Mouse (Mus musculus) gastrocnemius, adult 8-10 months (tissue): ENCODE measurements around the gene Ldha. TPM values are rescaled to one million over a fixed set of nuclear protein-coding genes. Genes with fewer than 3 reads are reported as not detected.
"Not testable (repeated sequence)": the region's sequence is repeated elsewhere in the genome, so short reads cannot be mapped to it uniquely, and the experiment has no call there.

Experiments
- DNase-seq, 2 experiments: peaks; one replicate each; pipeline ENCODE4 v3.0.0; 2022; ENCODE audit warnings: low spot score in 2 of 2
- total RNA-seq, 4 experiments: library from RNA; stranded (reverse); gene quantifications; 2 replicates each; pipeline ENCODE4 v1.2.4; 2022

Ldha gene
- total RNA-seq, 4 experiments from 2014 or later: 2,911 to 3,222 (median 3,007) TPM

DNA sequence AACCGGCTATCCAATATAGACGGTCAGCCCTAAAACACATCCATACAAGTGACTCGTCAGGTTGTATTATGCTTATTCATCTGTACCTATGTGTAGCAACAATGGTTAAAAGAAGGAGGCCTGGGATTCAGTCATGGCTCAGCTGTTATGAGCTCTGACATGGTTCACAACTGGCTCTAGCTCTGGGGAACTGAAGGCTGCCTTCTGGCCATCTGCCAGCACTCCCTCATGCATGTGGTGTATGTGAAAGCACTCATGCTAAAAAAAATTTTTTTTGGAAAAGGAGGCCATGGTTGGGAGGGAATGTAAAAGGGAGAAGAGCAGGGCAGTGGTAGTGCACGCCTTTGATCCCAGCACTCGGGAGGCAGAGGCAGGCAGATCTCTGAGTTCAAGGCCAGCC, 38.6 kb downstream of the Ldha start:
- DNase-seq: no peak

DNA sequence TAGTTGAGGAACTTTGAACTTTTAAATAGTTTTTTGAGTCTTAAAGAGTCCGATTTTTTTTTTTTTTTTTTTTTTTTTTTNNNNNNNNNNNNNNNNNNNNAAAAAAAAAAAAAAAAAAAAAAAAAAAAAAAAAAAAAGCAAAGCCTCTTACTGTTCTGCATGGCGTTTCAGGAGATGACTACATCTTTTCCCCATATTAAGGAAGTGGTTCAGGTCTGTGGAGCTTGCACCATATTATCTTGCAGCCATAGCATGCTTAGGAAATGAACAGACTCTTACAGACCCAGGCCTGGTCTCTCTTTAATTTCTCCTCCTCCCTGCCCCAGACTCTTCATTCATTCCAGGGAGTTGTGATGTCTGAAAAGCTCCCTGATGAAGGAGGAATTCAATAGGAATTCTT, 39.7 kb downstream of the Ldha start:
- no peak for DNase-seq

DNA sequence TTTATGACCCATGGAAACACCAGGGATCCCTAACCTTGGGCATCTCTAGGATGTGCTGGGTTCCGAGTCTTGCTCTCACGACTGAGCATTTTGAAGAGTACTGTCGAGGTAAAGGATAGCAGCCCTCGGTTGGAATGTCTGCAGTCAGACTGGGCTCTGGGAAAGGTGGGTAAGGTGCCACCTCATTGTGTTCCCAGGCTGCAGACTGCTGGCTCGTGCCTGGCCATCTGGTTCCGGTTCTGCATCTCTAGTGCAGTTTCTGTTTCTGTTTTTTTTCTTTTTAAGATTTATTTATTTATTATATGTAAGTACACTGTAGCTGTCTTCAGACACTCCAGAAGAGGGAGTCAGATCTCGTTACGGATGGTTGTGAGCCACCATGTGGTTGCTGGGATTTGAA, 40.7 kb downstream of the Ldha start:
- not testable (repeated sequence) for DNase-seq

DNA sequence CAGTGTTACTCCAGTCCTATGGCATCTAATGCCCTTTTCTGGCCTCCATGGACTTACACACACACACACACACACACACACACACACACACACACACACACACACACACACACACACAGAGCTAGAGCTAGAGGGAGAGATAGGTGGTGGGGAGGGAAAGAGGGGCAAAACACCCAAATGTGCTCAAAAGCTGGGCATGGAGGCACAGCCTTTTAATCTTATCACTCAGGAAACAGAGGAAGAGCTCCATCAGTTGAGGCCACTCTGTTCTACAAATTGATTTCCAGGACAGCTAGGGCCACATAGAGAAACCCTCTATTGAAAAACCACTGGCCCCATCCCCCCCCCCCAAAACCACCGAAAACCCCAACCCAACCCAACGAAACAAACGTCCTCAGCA, 42.0 kb downstream of the Ldha start:
- DNase-seq: no peak

DNA sequence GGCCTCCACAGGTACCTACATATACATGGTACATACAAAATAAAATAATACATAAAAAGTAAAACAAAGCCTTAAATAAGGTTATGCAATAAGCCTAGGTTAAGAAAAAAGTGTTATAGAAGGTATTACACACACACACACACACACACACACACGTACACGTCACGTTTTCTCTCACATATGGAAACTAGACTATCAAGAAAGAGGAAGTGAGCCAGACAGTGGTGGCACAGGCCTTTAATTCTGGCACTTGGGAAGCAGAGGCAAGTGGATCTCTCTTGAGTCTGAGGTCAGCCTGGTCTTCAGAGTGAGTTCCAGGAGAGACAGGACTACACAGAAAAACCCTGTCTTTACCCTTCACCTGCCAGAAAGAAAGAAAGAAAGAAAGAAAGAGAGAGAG, 54.2 kb downstream of the Ldha start:
- DNase-seq: no peak

DNA sequence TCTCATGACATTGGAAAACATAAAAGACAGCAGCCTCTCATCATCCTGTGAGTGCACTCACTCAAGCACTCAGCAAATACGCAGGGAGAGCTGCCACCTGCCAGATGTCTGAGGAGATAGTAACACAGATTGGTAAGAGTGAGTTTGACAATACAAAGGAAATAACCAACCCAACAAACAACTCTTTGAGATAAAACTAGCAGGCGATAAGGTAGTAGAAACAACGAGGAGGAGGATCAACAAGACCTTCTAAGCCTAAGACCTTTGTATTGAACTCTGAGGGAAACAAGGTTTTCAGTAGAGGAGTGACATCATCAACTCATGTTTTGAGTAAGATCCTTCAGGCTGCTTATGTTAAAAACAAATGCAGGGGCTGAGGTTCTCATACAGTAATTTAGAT, 58.1 kb downstream of the Ldha start:
- no peak for DNase-seq

Other genes with a start within 250 kb of the Ldha start
- gene Sergef, start 201.7 kb upstream of the Ldha start, total RNA-seq: 1 to 10 TPM; 1.5 to 3.8 (median 3.1) TPM
- gene Tph1, start 168.9 kb upstream of the Ldha start, total RNA-seq: under 1 TPM; 0.29 to 0.85 (median 0.39) TPM
- gene Saal1, start 130.8 kb upstream of the Ldha start, total RNA-seq: 1 to 10 TPM; 2.5 to 3.7 (median 3.4) TPM
- not detected for gene Saa3, start 125.8 kb upstream of the Ldha start, total RNA-seq
- not detected for gene Saa4, start 108.9 kb upstream of the Ldha start, total RNA-seq
- not detected for gene Saa1, start 98.5 kb upstream of the Ldha start, total RNA-seq
- not detected for gene Saa2, start 89.7 kb upstream of the Ldha start, total RNA-seq
- 10 to 100 TPM; 12.2 to 17.4 (median 14.0) TPM for gene Hps5, start 45.4 kb upstream of the Ldha start, total RNA-seq
- gene Gtf2h1, start 45.4 kb upstream of the Ldha start, total RNA-seq: 10 to 100 TPM; 14.7 to 18.4 (median 16.6) TPM
- gene Ldhc, start 19.7 kb downstream of the Ldha start, total RNA-seq: not detected
- 10 to 100 TPM; 50.3 to 64.8 (median 57.9) TPM for gene Tsg101, start 78.5 kb downstream of the Ldha start, total RNA-seq
- 10 to 100 TPM; 10.8 to 18.9 (median 12.1) TPM for gene Uevld, start 117.1 kb downstream of the Ldha start, total RNA-seq
- gene Gm9999, start 142.1 kb downstream of the Ldha start, total RNA-seq: not detected
- 1 to 10 TPM; 3.6 to 4.8 (median 4.3) TPM for gene Spty2d1, start 166.9 kb downstream of the Ldha start, total RNA-seq
- gene Tmem86a, start 209.1 kb downstream of the Ldha start, total RNA-seq: 1 to 10 TPM; 4.1 to 7.5 (median 5.0) TPM